Mouse (Mus musculus) heart, postnatal 0 days (tissue): ENCODE data around the gene Ssbp3.

Experiments
- CTCF ChIP-seq: IDR thresholded peaks from 2 replicates; pipeline ENCODE4 v1.5.1; 2016; ENCODE audit warnings: antibody characterized with exemption, control low read depth, low read depth
- EP300 ChIP-seq: IDR thresholded peaks from 2 replicates; pipeline ENCODE4 v1.6.1; 2016; ENCODE audit warnings: antibody characterized with exemption, low read depth

GRCm38 (mm10) chr4:107038303-107038702 is 127.8 kb downstream of the Ssbp3 start:
- no peak for TF ChIP-seq EP300
- TF ChIP-seq CTCF: no peak
